Mouse (Mus musculus) lung, embryonic 14.5 days (tissue): ENCODE data around the gene Rab44. TPM values are rescaled to one million over a fixed set of nuclear protein-coding genes. Genes with fewer than 3 reads are reported as not detected.
"Not testable (repeated sequence)": the region's sequence is repeated elsewhere in the genome, so short reads cannot be mapped to it uniquely, and the experiment has no call there.

Source experiments
- ATAC-seq: fragments of 200-750 bp; cut with Nextera tagmentation; 2 replicates; pipeline ENCODE4 v1.8.0; 2017; ENCODE audit warnings: mild to moderate bottlenecking, moderate TSS enrichment, moderate library complexity; ENCODE audit not compliant: insufficient read depth
- DNase-seq: peaks from one replicate; pipeline ENCODE4 v3.0.0-alpha.2; 2015
- H3K27ac ChIP-seq: fragments of 300-500 bp; sonication (generic); 2 replicates; pipeline ENCODE4 v1.5.1; 2014; ENCODE audit warnings: low read depth, mild to moderate bottlenecking, moderate library complexity
- H3K27me3 ChIP-seq: fragments of 300-500 bp; sonication (generic); 2 replicates; pipeline ENCODE4 v1.6.1; 2014; ENCODE audit warnings: low read length, control low read depth; ENCODE audit not compliant: insufficient read depth
- H3K36me3 ChIP-seq: fragments of 300-500 bp; sonication (generic); 2 replicates; pipeline ENCODE4 v1.6.1; 2014; ENCODE audit warnings: control low read depth; ENCODE audit not compliant: insufficient read depth
- H3K4me1 ChIP-seq: fragments of 300-500 bp; sonication (generic); 2 replicates; pipeline ENCODE4 v1.6.1; 2014; ENCODE audit warnings: antibody characterized with exemption, control low read depth; ENCODE audit not compliant: insufficient read depth
- H3K4me2 ChIP-seq: fragments of 300-500 bp; sonication (generic); 2 replicates; pipeline ENCODE4 v1.6.1; 2014; ENCODE audit warnings: mild to moderate bottlenecking
- H3K4me3 ChIP-seq: fragments of 300-500 bp; sonication (generic); 2 replicates; pipeline ENCODE4 v1.5.1; 2014; ENCODE audit warnings: low read depth, low read length
- H3K9ac ChIP-seq: fragments of 300-500 bp; sonication (generic); 2 replicates; pipeline ENCODE4 v1.6.1; 2014
- H3K9me3 ChIP-seq: fragments of 300-500 bp; sonication (generic); 2 replicates; pipeline ENCODE4 v1.6.1; 2016; ENCODE audit warnings: low read depth, low read length, control low read depth
- CTCF ChIP-seq: IDR thresholded peaks from 2 replicates; pipeline ENCODE4 v1.5.1; 2016; ENCODE audit warnings: antibody characterized with exemption, low read depth
- WGBS: fragments of 180-500 bp; shearing (Covaris S2); extraction: QIAGEN DNeasy Blood & Tissue Kit; methylation state at CpG from one replicate; pipeline ENCODE4 v1.1.7; 2014; 5-methylcytosine and 5-hydroxymethylcytosine counted together
- polyA plus RNA-seq: library from polyadenylated mRNA; unstranded; fragments of >200 nt; fragmentation: Nextera tagmentation; extraction: Ambion mirVana; gene quantifications from 2 replicates; pipeline ENCODE4 v1.2.1, GENCODE M21; 2014

The Rab44 gene
- polyA plus RNA-seq: 0.46 and 1.1 TPM in 2 replicates

GRCm38 (mm10) chr17:29113591-29114352 is at the start of gene Rab44:
TSS of gene Rab44 (plus strand) at chr17:29114145.
- no peak for TF ChIP-seq CTCF
- H3K4me2 ChIP-seq: no peak within 1 kb of the TSS
- no peak for ATAC-seq

GRCm38 (mm10) chr17:29065245-29065940 is 48.6 kb upstream of the Rab44 start:
- no peak for DNase-seq
- H3K4me1 ChIP-seq: no peaks in the 10 kb centered on the region
- H3K36me3 ChIP-seq: no peaks in the 10 kb centered on the region
- H3K9ac ChIP-seq: no peak overlapping the region
- no peak for TF ChIP-seq CTCF
- H3K27ac ChIP-seq: no peak overlapping the region
- H3K4me2 ChIP-seq: no peak overlapping the region
- H3K9me3 ChIP-seq: no peaks in the 10 kb centered on the region
- no peak for ATAC-seq
- no peak overlapping the region for H3K4me3 ChIP-seq
- no peaks in the 10 kb centered on the region for H3K27me3 ChIP-seq
- 79% methylated on average over 21 of the region's 21 CpGs for WGBS

More at GRCm38 (mm10) chr17:29113591-29114352, at the start of gene Rab44:
- no peak within 1 kb of the TSS for H3K9ac ChIP-seq
- H3K4me1 ChIP-seq: no peaks in the 10 kb centered on the region
- no peak within 1 kb of the TSS for H3K4me3 ChIP-seq
- no peak within 1 kb of the TSS for H3K27ac ChIP-seq
- WGBS: 81% methylated on average over 13 of the region's 13 CpGs
- H3K9me3 ChIP-seq: no peaks in the 10 kb centered on the region
- DNase-seq: no peak
- no peaks in the 10 kb centered on the region for H3K27me3 ChIP-seq
- no peaks in the 10 kb centered on the region for H3K36me3 ChIP-seq

GRCm38 (mm10) chr17:29065971-29066370 is 48.0 kb upstream of the Rab44 start:
- DNase-seq (no peak), ATAC-seq (no peak)
- TF ChIP-seq CTCF: no peak
- Histone ChIP-seq H3K4me3 (no peak overlapping the region), H3K36me3 (no peaks in the 10 kb centered on the region), H3K4me2 (no peak overlapping the region), H3K9me3 (no peaks in the 10 kb centered on the region), H3K4me1 (no peaks in the 10 kb centered on the region), H3K27ac (no peak overlapping the region), H3K9ac (no peak overlapping the region), H3K27me3 (no peaks in the 10 kb centered on the region)
- 87% methylated on average over 3 of the region's 3 CpGs for WGBS

GRCm38 (mm10) chr17:29067416-29067815 is 46.5 kb upstream of the Rab44 start:
- WGBS: 63% methylated on average over 3 of the region's 3 CpGs
- not testable (repeated sequence) for DNase-seq, ATAC-seq

GRCm38 (mm10) chr17:29067847-29068246 is 46.1 kb upstream of the Rab44 start:
- Histone ChIP-seq H3K4me3 (no peak overlapping the region), H3K4me1 (no peaks in the 10 kb centered on the region), H3K9me3 (no peaks in the 10 kb centered on the region), H3K4me2 (no peak overlapping the region), H3K27ac (no peak overlapping the region), H3K9ac (no peak overlapping the region), H3K27me3 (no peaks in the 10 kb centered on the region), H3K36me3 (no peaks in the 10 kb centered on the region)
- 47% methylated on average over 5 of the region's 5 CpGs for WGBS
- DNase-seq (no peak), ATAC-seq (no peak)
- TF ChIP-seq CTCF: no peak

More at GRCm38 (mm10) chr17:29067416-29067815, 46.5 kb upstream of the Rab44 start:
- not testable (repeated sequence) for H3K9me3 ChIP-seq, H3K27ac ChIP-seq, H3K27me3 ChIP-seq, H3K36me3 ChIP-seq, H3K4me1 ChIP-seq, H3K4me2 ChIP-seq, H3K9ac ChIP-seq, H3K4me3 ChIP-seq

GRCm38 (mm10) chr17:29069063-29069462 is 44.9 kb upstream of the Rab44 start:
- H3K27me3 ChIP-seq: no peaks in the 10 kb centered on the region
- WGBS: 55% methylated on average over 10 of the region's 10 CpGs
- H3K4me2 ChIP-seq: no peak overlapping the region
- no peaks in the 10 kb centered on the region for H3K4me1 ChIP-seq
- TF ChIP-seq CTCF: no peak
- no peaks in the 10 kb centered on the region for H3K36me3 ChIP-seq
- H3K27ac ChIP-seq: no peak overlapping the region
- H3K9me3 ChIP-seq: no peaks in the 10 kb centered on the region
- no peak for ATAC-seq
- H3K9ac ChIP-seq: no peak overlapping the region
- no peak overlapping the region for H3K4me3 ChIP-seq
- no peak for DNase-seq

GRCm38 (mm10) chr17:29071820-29072219 is 42.1 kb upstream of the Rab44 start:
- TF ChIP-seq CTCF: no peak
- Histone ChIP-seq H3K9me3 (no peaks in the 10 kb centered on the region), H3K27me3 (no peaks in the 10 kb centered on the region), H3K36me3 (no peaks in the 10 kb centered on the region), H3K4me1 (no peaks in the 10 kb centered on the region), H3K4me3 (no peak overlapping the region), H3K9ac (no peak overlapping the region), H3K4me2 (no peak overlapping the region), H3K27ac (no peak overlapping the region)
- ATAC-seq: no peak
- DNase-seq: no peak
- 59% methylated on average over 5 of the region's 5 CpGs for WGBS
